Mouse (Mus musculus): ENCODE data around the gene Tbx2.

Gene Tbx2

DNA sequence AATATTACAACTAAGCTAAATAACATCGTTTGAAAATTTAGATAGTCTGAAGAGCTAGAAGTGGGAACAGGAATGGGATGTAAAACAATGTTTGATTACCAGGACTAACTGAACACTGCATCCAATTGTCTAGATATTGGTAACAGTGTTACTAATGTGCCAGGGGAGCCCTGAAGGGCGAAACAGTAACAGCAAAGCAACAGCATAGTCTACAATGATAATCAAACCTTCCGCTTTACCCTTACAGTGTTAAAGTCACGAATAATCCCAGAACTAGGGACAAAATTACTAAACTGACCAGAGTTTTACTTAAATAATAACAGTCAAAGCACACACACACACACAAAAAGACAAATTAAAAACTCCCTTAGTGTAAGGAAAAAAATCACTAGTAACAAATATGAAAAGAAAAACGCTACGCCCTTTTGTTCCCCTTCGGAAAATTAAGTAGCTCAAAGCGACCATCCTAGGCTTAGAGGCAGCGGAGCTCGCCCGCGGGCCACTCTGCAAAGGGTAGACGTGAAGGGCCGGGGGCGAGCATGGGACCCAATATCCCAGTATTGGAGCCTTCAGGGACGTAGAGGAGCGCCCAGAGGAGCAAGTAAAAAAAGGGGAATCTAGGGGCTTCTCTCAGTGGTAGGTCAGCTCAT lies 55.6 kb downstream of the Tbx2 start:
- no peak for DNase-seq (ENCODE audit: low spot score)

DNA sequence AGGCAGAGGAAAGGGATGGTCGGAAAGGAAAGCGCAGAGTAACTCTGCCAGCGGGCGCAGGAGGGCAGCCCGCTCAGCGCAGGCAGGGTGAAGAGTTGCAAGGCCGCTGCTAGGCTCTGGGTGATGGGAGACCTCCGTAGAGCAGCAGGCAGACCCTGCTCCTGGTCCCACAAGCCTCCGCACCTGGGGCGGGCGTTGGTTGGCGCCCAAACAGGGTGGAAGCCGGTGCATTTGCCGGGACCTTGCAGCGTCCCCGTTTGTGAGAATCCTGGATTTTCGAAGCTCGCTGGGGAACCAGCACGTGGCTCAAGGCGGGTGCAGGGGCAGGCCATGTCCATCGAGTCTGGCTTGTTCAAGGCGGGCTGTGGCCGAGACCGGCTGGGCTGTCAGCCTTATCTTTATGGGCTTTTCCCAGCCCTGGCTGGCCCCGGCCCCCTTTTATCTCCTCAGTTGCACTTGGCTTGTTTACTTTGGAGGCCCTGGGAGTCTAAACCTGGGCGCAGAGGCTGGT lies 56.2 kb downstream of the Tbx2 start:
- DNase-seq (ENCODE audit: low spot score): no peak

DNA sequence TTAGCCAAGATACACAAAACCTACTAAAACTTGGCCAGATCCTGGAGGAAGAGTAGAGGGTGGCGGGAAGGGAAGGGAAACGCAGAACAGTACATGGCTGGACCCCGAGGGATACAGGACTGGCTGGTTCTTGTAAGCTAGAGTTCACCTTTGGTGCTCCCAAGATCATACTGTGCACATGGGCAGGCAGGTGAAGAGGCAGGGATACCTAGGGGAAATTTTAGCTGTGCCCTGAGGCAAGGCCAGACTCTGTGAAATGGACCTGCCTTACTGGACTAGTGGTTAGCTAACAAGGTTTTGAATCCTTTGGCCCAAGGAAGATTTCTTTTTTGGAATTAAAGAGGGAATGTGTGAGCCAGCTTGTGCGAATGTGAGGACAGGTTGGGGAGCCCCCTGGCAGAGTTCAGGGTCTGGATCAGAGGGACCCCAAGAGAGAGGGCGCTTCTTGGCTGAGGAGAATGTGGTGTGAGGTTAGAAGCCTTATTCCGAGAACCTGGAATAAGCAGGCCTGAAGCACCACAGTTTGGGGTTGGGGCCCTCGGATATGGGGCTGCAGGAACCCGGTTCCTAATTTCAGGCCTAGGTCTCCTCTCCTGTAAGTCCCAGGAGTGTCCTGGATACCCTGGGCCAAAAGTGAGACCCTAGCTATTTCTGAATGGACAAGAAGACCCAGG lies 56.8 kb downstream of the Tbx2 start:
- no peak for DNase-seq (ENCODE audit: low spot score)

DNA sequence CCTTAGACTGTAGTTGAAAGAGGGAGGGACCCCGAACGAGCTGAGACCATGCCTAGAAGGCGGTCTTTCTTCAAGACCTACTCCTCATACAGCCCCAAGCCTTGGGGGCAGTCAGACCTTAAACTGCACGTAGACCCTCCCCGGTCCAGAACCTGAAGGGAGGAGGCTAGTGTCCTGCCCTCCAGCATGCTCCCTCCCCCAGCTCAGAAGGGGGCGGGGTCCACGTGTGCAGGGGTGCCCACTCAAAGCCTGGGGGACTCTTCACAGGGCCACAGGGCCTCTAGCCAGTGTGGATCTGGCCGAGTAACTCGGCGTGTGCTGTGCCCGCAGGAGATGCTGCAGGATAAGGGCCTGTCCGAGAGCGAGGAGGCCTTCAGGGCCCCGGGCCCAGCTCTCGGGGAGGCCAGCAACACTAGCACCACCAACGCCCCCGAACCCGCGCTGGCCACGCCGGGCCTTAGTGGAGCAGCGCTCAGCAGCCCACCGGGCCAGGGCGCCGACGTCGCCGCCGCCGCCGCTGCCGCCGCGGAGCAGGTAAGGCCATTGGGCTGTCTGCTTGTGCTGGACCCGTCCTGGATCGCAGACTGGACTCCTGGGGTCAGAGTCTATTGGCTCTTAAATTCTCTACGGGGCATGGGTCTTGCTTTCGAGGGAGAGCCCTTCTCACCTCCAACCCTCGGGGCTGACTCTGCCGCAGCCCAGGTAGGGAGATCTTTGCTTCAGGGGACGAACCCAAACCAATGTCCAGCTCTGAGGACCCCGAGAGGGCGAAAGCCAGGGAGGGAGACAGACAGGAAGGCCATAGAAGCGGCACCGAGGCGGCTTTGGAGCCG lies 57.6 kb downstream of the Tbx2 start:
- DNase-seq (ENCODE audit: low spot score): no peak

DNA sequence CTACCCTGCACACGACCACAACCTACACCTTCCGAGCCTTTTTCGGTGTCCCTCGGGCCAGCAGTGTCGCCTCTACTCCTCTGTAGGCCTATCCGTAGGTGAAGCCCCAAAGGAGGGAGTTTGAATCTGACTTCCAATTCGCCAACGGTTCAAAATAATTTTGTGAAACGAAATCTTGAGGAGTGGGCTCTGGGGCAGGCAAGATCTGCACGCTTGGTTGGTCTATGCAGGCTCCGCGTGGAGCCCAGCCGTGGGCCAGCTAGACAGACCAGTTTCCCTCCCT lies 58.2 kb downstream of the Tbx2 start:
- DNase-seq (ENCODE audit: low spot score): no peak

DNA sequence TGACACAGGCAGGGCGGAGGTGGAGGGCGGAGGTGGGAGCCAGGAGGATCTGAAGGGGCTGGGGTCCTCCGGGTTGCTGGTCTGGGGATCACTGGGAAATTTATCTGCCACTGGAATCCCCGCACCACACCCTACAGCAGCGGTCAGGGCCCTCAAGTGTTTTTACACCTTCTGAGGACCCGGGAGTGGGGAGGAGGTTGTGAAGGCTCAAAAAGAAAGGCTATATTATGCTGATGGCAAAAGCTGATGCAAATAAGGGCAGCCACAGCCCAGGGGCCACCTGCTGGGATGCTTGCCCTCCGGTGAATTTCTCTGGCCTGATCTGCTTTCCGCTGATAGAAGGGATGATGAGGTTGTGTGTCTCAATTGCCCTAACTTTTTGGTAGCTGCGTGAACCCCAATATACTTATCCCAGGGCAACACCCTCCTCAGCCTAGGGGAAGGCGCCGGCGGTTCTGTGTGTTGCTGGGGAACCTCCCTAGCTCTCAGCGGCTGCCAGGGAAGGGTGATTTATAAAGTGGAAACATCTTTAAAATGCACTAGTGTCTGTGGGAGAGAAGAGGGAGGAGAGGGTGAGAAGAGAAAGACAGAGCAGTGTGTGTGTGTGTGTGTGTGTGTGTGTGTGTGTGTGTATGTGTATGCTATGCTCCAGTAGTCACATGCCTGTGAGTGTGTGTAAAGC lies 58.8 kb downstream of the Tbx2 start:
- DNase-seq (ENCODE audit: low spot score): no peak

Data from ovary, postnatal 10 days (tissue).